Mouse (Mus musculus): ENCODE results near the gene U2af1. TPM values are rescaled to one million over a fixed set of nuclear protein-coding genes. Genes with fewer than 3 reads are reported as not detected.
"Not testable (repeated sequence)": the region's sequence is repeated elsewhere in the genome, so short reads cannot be mapped to it uniquely, and the experiment has no call there.

The U2af1 gene
- 159 to 195 TPM (median 172 TPM) in 3 replicates for total RNA-seq (2017)

- peak; percentile 98 for ATAC-seq (replicated peaks; ENCODE audit: insufficient number of reproducible peaks, low FRiP score, low TSS enrichment, poor library complexity, severe bottlenecking)
Observed at GRCm38 (mm10) chr17:31658468-31659185, at the start of gene U2af1. Gene U2af1, minus strand, starts transcription at chr17:31658892.

GRCm38 (mm10) chr17:31705271-31706020, 46.8 kb upstream of the U2af1 start:
- no peak for ATAC-seq (replicated peaks; ENCODE audit: insufficient number of reproducible peaks, low FRiP score, low TSS enrichment, poor library complexity, severe bottlenecking)

GRCm38 (mm10) chr17:31703276-31703980, 44.7 kb upstream of the U2af1 start:
- no peak for ATAC-seq (replicated peaks; ENCODE audit: insufficient number of reproducible peaks, low FRiP score, low TSS enrichment, poor library complexity, severe bottlenecking)

GRCm38 (mm10) chr17:31698347-31698746, 39.7 kb upstream of the U2af1 start:
- ATAC-seq (replicated peaks; ENCODE audit: insufficient number of reproducible peaks, low FRiP score, low TSS enrichment, poor library complexity, severe bottlenecking), result no peak

GRCm38 (mm10) chr17:31695356-31695755, 36.7 kb upstream of the U2af1 start:
- not testable (repeated sequence) for ATAC-seq (replicated peaks; ENCODE audit: insufficient number of reproducible peaks, low FRiP score, low TSS enrichment, poor library complexity, severe bottlenecking)

- ATAC-seq (replicated peaks; ENCODE audit: insufficient number of reproducible peaks, low FRiP score, low TSS enrichment, poor library complexity, severe bottlenecking), result no peak
Observed at GRCm38 (mm10) chr17:31694949-31695348, 36.3 kb upstream of the U2af1 start.

- no peak for ATAC-seq (replicated peaks; ENCODE audit: insufficient number of reproducible peaks, low FRiP score, low TSS enrichment, poor library complexity, severe bottlenecking)
Observed at GRCm38 (mm10) chr17:31694023-31694376, 35.3 kb upstream of the U2af1 start.

- peak; percentile 80 for ATAC-seq (replicated peaks; ENCODE audit: insufficient number of reproducible peaks, low FRiP score, low TSS enrichment, poor library complexity, severe bottlenecking)
Observed at GRCm38 (mm10) chr17:31693330-31694022, 34.8 kb upstream of the U2af1 start.

- no peak for ATAC-seq (replicated peaks; ENCODE audit: insufficient number of reproducible peaks, low FRiP score, low TSS enrichment, poor library complexity, severe bottlenecking)
Observed at GRCm38 (mm10) chr17:31692918-31693317, 34.2 kb upstream of the U2af1 start.

- ATAC-seq (replicated peaks; ENCODE audit: insufficient number of reproducible peaks, low FRiP score, low TSS enrichment, poor library complexity, severe bottlenecking), result no peak
Observed at GRCm38 (mm10) chr17:31689606-31690005, 30.9 kb upstream of the U2af1 start.

- ATAC-seq (replicated peaks; ENCODE audit: insufficient number of reproducible peaks, low FRiP score, low TSS enrichment, poor library complexity, severe bottlenecking), result no peak
Observed at GRCm38 (mm10) chr17:31688112-31688511, 29.4 kb upstream of the U2af1 start.

- ATAC-seq (replicated peaks; ENCODE audit: insufficient number of reproducible peaks, low FRiP score, low TSS enrichment, poor library complexity, severe bottlenecking), result no peak
Observed at GRCm38 (mm10) chr17:31686225-31686564, 27.5 kb upstream of the U2af1 start.

- ATAC-seq (replicated peaks; ENCODE audit: insufficient number of reproducible peaks, low FRiP score, low TSS enrichment, poor library complexity, severe bottlenecking), result peak; percentile 73
Observed at GRCm38 (mm10) chr17:31685514-31686224, 27.0 kb upstream of the U2af1 start.

- ATAC-seq (replicated peaks; ENCODE audit: insufficient number of reproducible peaks, low FRiP score, low TSS enrichment, poor library complexity, severe bottlenecking), result peak; percentile 68
Observed at GRCm38 (mm10) chr17:31680450-31680849, 21.8 kb upstream of the U2af1 start.

- ATAC-seq (replicated peaks; ENCODE audit: insufficient number of reproducible peaks, low FRiP score, low TSS enrichment, poor library complexity, severe bottlenecking), result no peak
Observed at GRCm38 (mm10) chr17:31677507-31677906, 18.8 kb upstream of the U2af1 start, which contains the start of gene Cryaa. Gene Cryaa, plus strand, starts transcription at chr17:31677807.

GRCm38 (mm10) chr17:31674426-31674825, 15.7 kb upstream of the U2af1 start:
- no peak for ATAC-seq (replicated peaks; ENCODE audit: insufficient number of reproducible peaks, low FRiP score, low TSS enrichment, poor library complexity, severe bottlenecking)

GRCm38 (mm10) chr17:31672279-31672678, 13.6 kb upstream of the U2af1 start:
- ATAC-seq (replicated peaks; ENCODE audit: insufficient number of reproducible peaks, low FRiP score, low TSS enrichment, poor library complexity, severe bottlenecking), result no peak

- no peak for ATAC-seq (replicated peaks; ENCODE audit: insufficient number of reproducible peaks, low FRiP score, low TSS enrichment, poor library complexity, severe bottlenecking)
Observed at GRCm38 (mm10) chr17:31671698-31672097, 13.0 kb upstream of the U2af1 start.

Measured in monocyte, adult 5-6 weeks (primary cell).